In the genomic region with DNA sequence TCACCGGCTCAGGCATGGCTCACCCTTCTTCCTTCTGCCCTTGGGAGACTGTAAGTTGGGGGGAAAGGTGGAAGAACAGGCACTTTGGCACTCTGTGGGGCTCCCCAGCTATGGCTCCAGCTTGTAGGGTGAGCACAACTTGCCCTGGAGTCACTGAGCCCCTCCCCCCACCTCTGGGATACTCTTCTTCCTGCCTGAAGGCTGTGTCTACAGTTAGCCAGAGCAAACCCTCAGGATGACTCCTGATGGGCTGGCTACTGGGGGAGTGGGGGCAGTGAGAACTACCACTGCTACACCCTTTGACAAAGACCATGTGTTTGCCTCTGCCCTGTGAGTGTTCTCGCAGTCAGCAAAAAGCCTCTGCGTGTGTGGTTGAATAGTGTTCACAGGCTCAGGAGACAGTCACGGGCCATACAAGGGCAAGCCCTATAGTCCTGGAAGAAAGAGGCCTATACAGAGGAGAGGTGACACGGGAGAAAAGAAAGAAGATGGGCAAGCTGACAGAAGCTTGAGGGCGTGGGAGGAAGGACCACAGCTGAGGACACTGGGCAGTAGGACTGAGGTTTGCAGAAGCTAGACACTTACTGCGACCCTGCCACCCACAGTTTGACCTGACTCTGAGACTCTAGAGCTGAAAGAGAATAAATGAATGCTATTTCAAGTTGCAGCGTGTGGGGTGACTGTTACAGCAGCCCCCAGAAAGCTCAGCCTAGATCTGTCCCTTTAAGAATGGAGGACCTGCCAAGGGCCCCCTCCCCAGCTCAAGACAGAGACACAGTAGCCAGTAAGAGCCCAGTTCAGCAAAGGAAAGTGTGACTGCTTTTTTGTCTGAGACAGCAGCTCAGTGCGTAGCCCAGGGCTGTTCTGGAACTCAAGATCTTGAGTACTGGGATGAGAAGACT, we compare ENCODE assay signal across 11 mouse cellular contexts. TPM values are rescaled to one million over a fixed set of nuclear protein-coding genes. Genes with fewer than 3 reads are reported as not detected.
DNase-seq lines count a peak whose midpoint lies in the region; ATAC-seq lines count a peak whose summit lies in the region.
"Had no signal": no experiment of that assay in that cellular context is flagged by ENCODE, and none has a peak within 500 bp of the region (broad histone marks: within the 10 kb centered on the region; RNA-seq: fewer than 3 reads in every experiment).

No protein-coding gene starts in this region.

- 51% methylated on average over 9 of the region's 9 CpGs for WGBS in forebrain, embryonic 10.5 days
- 50% methylated on average over 9 of the region's 9 CpGs for WGBS in forebrain, embryonic 16.5 days
- WGBS in intestine, embryonic 16.5 days: 52% methylated on average over 9 of the region's 9 CpGs
- 43% methylated on average over 9 of the region's 9 CpGs for WGBS in neural tube, embryonic 15.5 days

- DNase-seq in forebrain, embryonic 10.5 days (ENCODE audit: extremely low spot score, low spot score): no peak
- DNase-seq in adrenal gland, postnatal 14 days: no peak
- DNase-seq: gastrocnemius, postnatal 14 days had no signal

- no peak for ATAC-seq in forebrain, embryonic 16.5 days
- no peak for ATAC-seq in megakaryocyte, adult 5-6 weeks (ENCODE audit: poor library complexity, severe bottlenecking)
- no peak for ATAC-seq in intestine, embryonic 16.5 days
- ATAC-seq in neural tube, embryonic 15.5 days (ENCODE audit: low FRiP score): no peak
- no peak for ATAC-seq in megakaryocyte progenitor cell, adult 5-6 weeks (replicated peaks; ENCODE audit: poor library complexity)
- ATAC-seq: inflammation-experienced regulatory T-cells, adult 6 months had no signal

- no peak overlapping the region for H3K4me3 ChIP-seq in forebrain, embryonic 10.5 days
- no peak overlapping the region for H3K4me3 ChIP-seq in forebrain, embryonic 16.5 days (replicated peaks; ENCODE audit: low read length)
- peak overlapping the region; percentile 72 for H3K4me3 ChIP-seq in megakaryocyte, embryonic 14.5 days (replicated peaks)
- H3K4me3 ChIP-seq in intestine, embryonic 16.5 days (ENCODE audit: low read length): no peak overlapping the region
- H3K4me3 ChIP-seq in neural tube, embryonic 15.5 days (replicated peaks): no peak overlapping the region

- no peaks in the 10 kb centered on the region for H3K36me3 ChIP-seq in forebrain, embryonic 10.5 days (replicated peaks)
- H3K36me3 ChIP-seq in forebrain, embryonic 16.5 days (ENCODE audit: control insufficient read depth, insufficient read depth): no peaks in the 10 kb centered on the region
- no peaks in the 10 kb centered on the region for H3K36me3 ChIP-seq in megakaryocyte, embryonic 14.5 days (replicated peaks; ENCODE audit: low read length)
- H3K36me3 ChIP-seq in intestine, embryonic 16.5 days (ENCODE audit: control insufficient read depth, insufficient read depth, low read length): no peaks in the 10 kb centered on the region
- H3K36me3 ChIP-seq in neural tube, embryonic 15.5 days: no peaks in the 10 kb centered on the region

- no peaks in the 10 kb centered on the region for H3K27me3 ChIP-seq in forebrain, embryonic 10.5 days (ENCODE audit: poor library complexity, severe bottlenecking)
- no peaks in the 10 kb centered on the region for H3K27me3 ChIP-seq in forebrain, embryonic 16.5 days (replicated peaks; ENCODE audit: control insufficient read depth, insufficient read depth, low read length)
- H3K27me3 ChIP-seq in megakaryocyte, embryonic 14.5 days (replicated peaks): no peaks in the 10 kb centered on the region
- no peaks in the 10 kb centered on the region for H3K27me3 ChIP-seq in intestine, embryonic 16.5 days (replicated peaks; ENCODE audit: control insufficient read depth, insufficient read depth, low read length)
- H3K27me3 ChIP-seq in neural tube, embryonic 15.5 days (replicated peaks): no peaks in the 10 kb centered on the region

- no peak overlapping the region for H3K9ac ChIP-seq in forebrain, embryonic 16.5 days (replicated peaks; ENCODE audit: low read depth, low read length)
- peak overlapping the region; percentile 26; the same call in 1 of the 2 replicates for H3K9ac ChIP-seq in intestine, embryonic 16.5 days (ENCODE audit: low read depth, low read length)
- no peak overlapping the region for H3K9ac ChIP-seq in neural tube, embryonic 15.5 days (replicated peaks)
- H3K9ac ChIP-seq: liver, embryonic 14.5 days had no signal

- H3K4me2 ChIP-seq in forebrain, embryonic 16.5 days (ENCODE audit: low read length): no peak overlapping the region
- no peak overlapping the region for H3K4me2 ChIP-seq in intestine, embryonic 16.5 days (ENCODE audit: low read depth, low read length)
- no peak overlapping the region for H3K4me2 ChIP-seq in neural tube, embryonic 15.5 days

- no peaks in the 10 kb centered on the region for H3K9me3 ChIP-seq in forebrain, embryonic 10.5 days
- H3K9me3 ChIP-seq in forebrain, embryonic 16.5 days (ENCODE audit: control insufficient read depth, low read length): no peaks in the 10 kb centered on the region
- no peaks in the 10 kb centered on the region for H3K9me3 ChIP-seq in megakaryocyte, embryonic 14.5 days
- H3K9me3 ChIP-seq in intestine, embryonic 16.5 days (ENCODE audit: control insufficient read depth, low read length): no peaks in the 10 kb centered on the region
- no peaks in the 10 kb centered on the region for H3K9me3 ChIP-seq in neural tube, embryonic 15.5 days (replicated peaks)

- H3K27ac ChIP-seq in forebrain, embryonic 10.5 days: peak overlapping the region; percentile 5
- H3K27ac ChIP-seq in forebrain, embryonic 16.5 days (ENCODE audit: low read length): no peak overlapping the region
- no peak overlapping the region for H3K27ac ChIP-seq in intestine, embryonic 16.5 days (ENCODE audit: low read length)
- H3K27ac ChIP-seq in neural tube, embryonic 15.5 days (replicated peaks): peak overlapping the region; percentile 66
- H3K27ac ChIP-seq: liver, embryonic 14.5 days had no signal

- H3K4me1 ChIP-seq in forebrain, embryonic 10.5 days: peaks cover 43% of the 10 kb centered on the region
- peaks cover 4% of the 10 kb centered on the region for H3K4me1 ChIP-seq in forebrain, embryonic 16.5 days (replicated peaks; ENCODE audit: control insufficient read depth, insufficient read depth, low read length)
- peaks cover 73% of the 10 kb centered on the region for H3K4me1 ChIP-seq in megakaryocyte, embryonic 14.5 days
- peaks cover 8% of the 10 kb centered on the region; the same call in 1 of the 2 replicates for H3K4me1 ChIP-seq in intestine, embryonic 16.5 days (ENCODE audit: control insufficient read depth, insufficient read depth, low read length)
- peaks cover 33% of the 10 kb centered on the region for H3K4me1 ChIP-seq in neural tube, embryonic 15.5 days

RNA-seq across cellular contexts. Expression of a gene that starts 9.7 kb away (rescaled TPM):
- 24.7 and 25.3 TPM in 2 replicates for polyA plus RNA-seq in forebrain, embryonic 10.5 days (2016; fragmentation: Nextera tagmentation; extraction: Ambion mirVana)
- 30.2 and 30.3 TPM in 2 replicates for polyA plus RNA-seq in forebrain, embryonic 16.5 days (2015; fragmentation: Nextera tagmentation; extraction: Ambion mirVana)
- polyA plus RNA-seq in megakaryocyte, embryonic 14.5 days (2012; ENCODE audit: insufficient read depth, low replicate concordance): 46.9 and 62.9 TPM in 2 replicates
- 13.9 and 14.2 TPM in 2 replicates for total RNA-seq in megakaryocyte, adult 5-6 weeks (2015)
- 7.8 TPM in 2 replicates for total RNA-seq in megakaryocyte, adult 5-6 weeks (2017)
- 12.4 and 12.5 TPM in 2 replicates for polyA plus RNA-seq in intestine, embryonic 16.5 days (2015; fragmentation: Nextera tagmentation; extraction: Ambion mirVana)
- 26.5 and 27.4 TPM in 2 replicates for polyA plus RNA-seq in neural tube, embryonic 15.5 days (2015; fragmentation: Nextera tagmentation; extraction: Ambion mirVana)
- 26.8 and 35.7 TPM in 2 replicates for total RNA-seq in megakaryocyte progenitor cell, adult 5-6 weeks (2015)
- 10.8 and 11.7 TPM in 2 replicates for total RNA-seq in megakaryocyte progenitor cell, adult 5-6 weeks (2017)
- total RNA-seq in adrenal gland, postnatal 14 days (2021): 38.8 and 48.3 TPM in 2 replicates

RNA-seq across cellular contexts. Expression of a gene that starts 48.9 kb away (rescaled TPM):
- 7.9 and 9.7 TPM in 2 replicates for polyA plus RNA-seq in forebrain, embryonic 10.5 days (2016; fragmentation: Nextera tagmentation; extraction: Ambion mirVana)
- 4.4 and 7.9 TPM in 2 replicates for polyA plus RNA-seq in forebrain, embryonic 16.5 days (2015; fragmentation: Nextera tagmentation; extraction: Ambion mirVana)
- 28.0 and 36.3 TPM in 2 replicates for polyA plus RNA-seq in megakaryocyte, embryonic 14.5 days (2012; ENCODE audit: insufficient read depth, low replicate concordance)
- 0.98 and 3.2 TPM in 2 replicates for total RNA-seq in megakaryocyte, adult 5-6 weeks (2015)
- 0.92 and 2.2 TPM in 2 replicates for total RNA-seq in megakaryocyte, adult 5-6 weeks (2017)
- polyA plus RNA-seq in intestine, embryonic 16.5 days (2015; fragmentation: Nextera tagmentation; extraction: Ambion mirVana): 6.7 and 8.7 TPM in 2 replicates
- 8.5 and 9.0 TPM in 2 replicates for polyA plus RNA-seq in neural tube, embryonic 15.5 days (2015; fragmentation: Nextera tagmentation; extraction: Ambion mirVana)
- 14.2 and 20.6 TPM in 2 replicates for total RNA-seq in megakaryocyte progenitor cell, adult 5-6 weeks (2015)
- 4.3 and 7.7 TPM in 2 replicates for total RNA-seq in megakaryocyte progenitor cell, adult 5-6 weeks (2017)
- total RNA-seq in adrenal gland, postnatal 14 days (2021): 16.4 and 69.4 TPM in 2 replicates

Comparison
In these comparisons a context has a peak if more than half of its experiments do, and no peak if none do; other contexts are left out.
1. H3K27ac ChIP-seq: peak in forebrain, embryonic 10.5 days (single experiment) and neural tube, embryonic 15.5 days (single experiment); none in forebrain, embryonic 16.5 days (single experiment) and intestine, embryonic 16.5 days (single experiment).